Mouse (Mus musculus): ENCODE measurements around the gene Slc9a9.

DNA sequence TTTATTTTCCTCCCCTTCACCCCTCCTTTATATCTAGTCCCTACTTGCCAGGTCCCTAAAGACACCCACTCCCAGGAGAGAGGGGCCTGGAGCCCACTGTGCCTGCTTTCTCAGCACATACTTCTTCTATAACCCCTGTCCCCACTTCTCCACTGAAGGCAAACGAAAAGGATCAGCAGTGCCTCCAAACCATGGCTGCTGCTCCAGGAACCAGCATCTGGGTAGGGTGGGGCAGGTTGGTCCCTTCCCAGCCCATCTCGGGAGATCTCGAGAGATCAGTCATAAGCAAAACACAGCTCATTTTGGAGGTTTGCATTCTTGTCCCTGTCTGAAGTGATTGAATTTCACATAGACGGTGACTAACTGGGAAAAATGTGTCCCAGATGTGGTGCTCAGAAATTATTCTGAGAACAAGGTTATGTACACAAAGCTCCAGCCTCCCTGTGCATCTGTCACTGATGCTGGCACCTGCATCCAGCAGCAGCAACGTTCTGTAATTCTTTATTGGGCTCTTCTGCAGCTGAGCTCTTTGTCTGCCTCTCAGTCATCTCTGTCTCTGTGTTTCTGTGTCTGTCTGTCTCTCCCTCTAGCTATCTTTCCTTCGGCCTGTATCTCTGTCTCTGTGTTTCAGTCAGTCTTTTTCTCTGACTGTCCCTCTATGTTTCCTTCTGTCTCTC is 31.6 kb downstream of the Slc9a9 start:
- TF ChIP-seq CTCF (IDR thresholded peaks at IDR 0.05; ENCODE audit: insufficient read depth, low read depth, low read length) (no peak), POLR2A (IDR thresholded peaks at IDR 0.05; ENCODE audit: insufficient read depth, low read depth, low read length) (no peak)

Data from olfactory bulb, adult 2 months (tissue).